Mouse (Mus musculus) left cerebral cortex, postnatal 36 days (tissue): Measurements from ENCODE around the gene Obp2a. TPM values are rescaled to one million over a fixed set of nuclear protein-coding genes. Genes with fewer than 3 reads are reported as not detected.
"Not testable (repeated sequence)": the region's sequence is repeated elsewhere in the genome, so short reads cannot be mapped to it uniquely, and the experiment has no call there.

ENCODE experiments used
- DNase-seq, 2 experiments: peaks; one replicate each; pipeline ENCODE4 v3.0.0; 2021 to 2022; ENCODE audit warnings: low spot score in 2 of 2, mixed read lengths in 1 of 2
- intact Hi-C: fragments of 180-260 bp; cut with DNase I; formaldehyde crosslinking; loops from one replicate; pipeline ENCODE4 v1.15.1; 2025
- total RNA-seq, 2 experiments: library from RNA; stranded (reverse); gene quantifications; 2 replicates each; pipeline ENCODE4 v1.2.3; 2021

Obp2a gene
- total RNA-seq = not detected

- not testable (repeated sequence) for DNase-seq
- intact Hi-C loops = loop anchor here (2.0 kb wide), 1 partner anchor 53 kb away; no protein-coding TSS in a partner anchor
Measured at GRCm38 (mm10) chr2:25699743-25700142, at the start of gene Obp2a. Obp2a (plus strand) TSS chr2:25700043.

GRCm38 (mm10) chr2:25652902-25653301, 46.9 kb upstream of the Obp2a start, which contains the start of gene Lcn8:
Lcn8 (plus strand) TSS chr2:25653120.
- no peak for DNase-seq
- intact Hi-C loops = no loop called here

GRCm38 (mm10) chr2:25654502-25654901, 45.3 kb upstream of the Obp2a start:
- no peak for DNase-seq
- intact Hi-C loops = no loop called here

- intact Hi-C loops = no loop called here
- peak in 1 of 2 experiments; percentile 14 for DNase-seq
Measured at GRCm38 (mm10) chr2:25656691-25657090, 43.2 kb upstream of the Obp2a start.

- DNase-seq = no peak
- intact Hi-C loops = no loop called here
Measured at GRCm38 (mm10) chr2:25657246-25657645, 42.6 kb upstream of the Obp2a start.

GRCm38 (mm10) chr2:25657652-25658051, 42.2 kb upstream of the Obp2a start, which contains the start of gene Lcn5:
Lcn5 (plus strand) TSS chr2:25657952.
- no peak for DNase-seq
- intact Hi-C loops = no loop called here

- intact Hi-C loops = loop anchor here (10.0 kb wide), 1 partner anchor 455 kb away; no protein-coding TSS in a partner anchor
- no peak for DNase-seq
Measured at GRCm38 (mm10) chr2:25660279-25660678, 39.6 kb upstream of the Obp2a start.

- no peak for DNase-seq
- intact Hi-C loops = loop anchor here (10.0 kb wide), 1 partner anchor 453 kb away; no protein-coding TSS in a partner anchor
Measured at GRCm38 (mm10) chr2:25661245-25661970, 38.4 kb upstream of the Obp2a start.

- DNase-seq = no peak
- intact Hi-C loops = loop anchor here (10.0 kb wide), 1 partner anchor 451 kb away; no protein-coding TSS in a partner anchor
Measured at GRCm38 (mm10) chr2:25663511-25663910, 36.3 kb upstream of the Obp2a start.

GRCm38 (mm10) chr2:25664125-25664524, 35.7 kb upstream of the Obp2a start:
- DNase-seq = no peak
- intact Hi-C loops = loop anchor here (10.0 kb wide), 1 partner anchor 451 kb away; no protein-coding TSS in a partner anchor

- no peak for DNase-seq
- intact Hi-C loops = loop anchor here (10.0 kb wide), 1 partner anchor 448 kb away; no protein-coding TSS in a partner anchor
Measured at GRCm38 (mm10) chr2:25666516-25666915, 33.3 kb upstream of the Obp2a start.

GRCm38 (mm10) chr2:25676486-25676885, 23.4 kb upstream of the Obp2a start, which contains the start of gene Lcn6:
Lcn6 (plus strand) TSS chr2:25676786.
- DNase-seq = no peak
- intact Hi-C loops = no loop called here

GRCm38 (mm10) chr2:25679559-25679958, 20.3 kb upstream of the Obp2a start:
- intact Hi-C loops = no loop called here
- DNase-seq = no peak

GRCm38 (mm10) chr2:25682426-25682825, 17.4 kb upstream of the Obp2a start, which contains the start of gene Lcn10:
Lcn10 (plus strand) TSS chr2:25682726.
- DNase-seq = no peak
- intact Hi-C loops = no loop called here

GRCm38 (mm10) chr2:25686941-25687340, 12.9 kb upstream of the Obp2a start:
- intact Hi-C loops = no loop called here
- no peak for DNase-seq

GRCm38 (mm10) chr2:25694605-25695004, 5.2 kb upstream of the Obp2a start:
- DNase-seq = peak; percentile 30 to 40
- intact Hi-C loops = no loop called here

- intact Hi-C loops = no loop called here
Measured at GRCm38 (mm10) chr2:25696951-25697350, 2.9 kb upstream of the Obp2a start.

GRCm38 (mm10) chr2:25698696-25699095, 1.1 kb upstream of the Obp2a start:
- intact Hi-C loops = loop anchor here (2.0 kb wide), 1 partner anchor 54 kb away; no protein-coding TSS in a partner anchor
- DNase-seq = no peak

More at GRCm38 (mm10) chr2:25696951-25697350, 2.9 kb upstream of the Obp2a start:
- no peak for DNase-seq

- DNase-seq = no peak
- intact Hi-C loops = no loop called here
Measured at GRCm38 (mm10) chr2:25701001-25701400, 1.2 kb downstream of the Obp2a start.

GRCm38 (mm10) chr2:25703706-25704105, 3.9 kb downstream of the Obp2a start:
- intact Hi-C loops = no loop called here

More at GRCm38 (mm10) chr2:25703706-25704105, 3.9 kb downstream of the Obp2a start:
- DNase-seq = no peak
